Mouse (Mus musculus) ES-Bruce4 (cell line): ENCODE results near the gene Cyth3.

Experiments used
- CTCF ChIP-seq: IDR thresholded peaks from one replicate; pipeline ENCODE4 v1.8.1; 2011; ENCODE audit warnings: low read depth, low read length
- EP300 ChIP-seq: IDR thresholded peaks from 2 replicates; pipeline ENCODE4 v1.6.1; 2011; ENCODE audit warnings: low read depth, low read length; ENCODE audit not compliant: insufficient read depth

DNA sequence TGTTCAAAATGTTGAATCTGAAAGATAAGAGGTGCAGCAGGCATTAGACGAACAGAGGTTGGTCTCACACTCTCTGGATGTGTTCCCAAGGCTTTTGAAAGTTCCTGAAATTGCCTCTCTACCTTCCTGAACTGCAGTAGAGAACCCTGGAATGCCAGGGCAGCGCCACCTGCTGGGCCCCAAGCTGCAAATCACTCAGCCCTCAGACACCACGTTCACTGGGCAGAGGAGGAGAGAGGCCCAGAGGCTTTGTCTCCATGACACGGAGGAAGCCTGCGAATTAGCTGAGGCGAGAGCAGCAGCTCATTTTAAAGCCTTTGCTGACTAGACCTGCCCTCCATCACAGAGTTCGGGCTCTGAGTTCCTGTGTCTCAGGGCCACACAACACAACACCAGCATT lies 89.1 kb downstream of the Cyth3 start:
- TF ChIP-seq CTCF = peak; percentile 88
- no peak for TF ChIP-seq EP300
